Mouse (Mus musculus): ENCODE measurements around the gene Serping1. TPM values are rescaled to one million over a fixed set of nuclear protein-coding genes. Genes with fewer than 3 reads are reported as not detected.

The Serping1 gene
- total RNA-seq, 4 experiments from 2014 or later, result 6.6 to 9.6 (median 7.8) TPM

DNA sequence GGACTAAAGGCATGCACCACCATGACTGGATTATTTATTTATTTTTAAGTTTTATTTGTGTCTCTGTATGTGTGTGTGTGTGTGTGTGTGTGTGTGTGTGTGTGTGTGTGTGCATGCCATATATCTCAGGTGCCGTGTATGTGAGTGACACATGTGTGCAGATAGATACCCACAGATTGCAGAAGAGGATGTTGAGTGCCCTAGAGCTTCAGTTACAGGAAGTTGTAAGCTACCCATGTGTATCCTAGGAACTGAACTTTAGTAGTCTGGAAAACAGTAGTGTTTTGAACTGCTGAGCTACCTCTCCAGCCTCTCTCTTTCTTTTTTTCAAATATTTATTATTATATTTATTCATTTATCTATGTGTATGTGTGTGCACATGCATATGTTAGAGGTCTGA is 8.1 kb upstream of the Serping1 start:
- no peak for DNase-seq (ENCODE audit: low spot score in 2 of 2)

DNA sequence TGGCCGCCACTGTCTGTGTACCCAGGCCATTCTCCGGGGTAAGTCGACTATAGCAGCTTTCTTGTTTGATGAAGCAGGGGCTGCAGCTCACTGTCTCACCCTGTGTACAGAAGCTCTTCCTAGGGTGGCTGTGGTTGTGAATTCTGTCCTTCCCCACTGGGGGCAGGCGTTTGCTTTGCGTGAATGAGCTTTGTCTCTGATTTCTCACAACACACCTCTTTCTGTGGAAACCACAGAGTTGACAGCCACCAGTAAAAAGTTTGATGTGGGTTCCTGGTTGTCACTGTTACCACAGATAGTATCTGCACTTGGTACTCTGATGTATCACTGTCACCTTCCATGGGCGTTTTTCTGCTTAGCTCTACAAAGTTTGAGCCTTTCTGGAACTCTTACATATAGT is 4.0 kb upstream of the Serping1 start:
- DNase-seq (ENCODE audit: low spot score in 2 of 2), result no peak

GRCm38 (mm10) chr2:84777706-84778105 is 2.5 kb upstream of the Serping1 start:
- no peak for DNase-seq (ENCODE audit: low spot score in 2 of 2)

GRCm38 (mm10) chr2:84775665-84776064 is 421 bp upstream of the Serping1 start:
- no peak for DNase-seq (ENCODE audit: low spot score in 2 of 2)

- no peak for DNase-seq (ENCODE audit: low spot score in 2 of 2)
These were observed 493 bp downstream of the Serping1 start for GRCm38 (mm10) chr2:84774751-84775150.

GRCm38 (mm10) chr2:84773195-84773594 is 2.0 kb downstream of the Serping1 start:
- no peak for DNase-seq (ENCODE audit: low spot score in 2 of 2)

DNA sequence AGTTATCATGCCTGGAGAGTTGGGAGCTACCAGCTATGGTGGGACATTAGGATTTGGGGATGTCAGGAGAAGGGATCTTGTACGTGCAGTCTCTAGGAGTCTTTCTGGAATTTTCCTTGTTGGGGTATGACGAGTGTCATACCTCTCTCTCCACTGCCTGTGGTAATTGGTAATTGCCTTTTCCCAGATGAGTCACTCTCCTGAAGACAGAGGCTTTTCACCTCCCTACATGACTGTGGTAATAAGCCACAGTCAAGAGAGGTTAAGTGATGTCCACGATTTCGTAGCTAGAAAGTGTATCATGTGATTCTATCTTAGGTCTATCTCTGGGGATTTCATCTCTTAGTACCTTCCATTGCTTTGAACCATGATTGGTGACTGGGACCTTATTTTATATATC is 2.8 kb downstream of the Serping1 start:
- DNase-seq (ENCODE audit: low spot score in 2 of 2), result no peak

- no peak for DNase-seq (ENCODE audit: low spot score in 2 of 2)
These were observed 4.7 kb downstream of the Serping1 start for GRCm38 (mm10) chr2:84770501-84770900.

- no peak for DNase-seq (ENCODE audit: low spot score in 2 of 2)
These were observed 12.4 kb downstream of the Serping1 start for GRCm38 (mm10) chr2:84762818-84763217.

DNA sequence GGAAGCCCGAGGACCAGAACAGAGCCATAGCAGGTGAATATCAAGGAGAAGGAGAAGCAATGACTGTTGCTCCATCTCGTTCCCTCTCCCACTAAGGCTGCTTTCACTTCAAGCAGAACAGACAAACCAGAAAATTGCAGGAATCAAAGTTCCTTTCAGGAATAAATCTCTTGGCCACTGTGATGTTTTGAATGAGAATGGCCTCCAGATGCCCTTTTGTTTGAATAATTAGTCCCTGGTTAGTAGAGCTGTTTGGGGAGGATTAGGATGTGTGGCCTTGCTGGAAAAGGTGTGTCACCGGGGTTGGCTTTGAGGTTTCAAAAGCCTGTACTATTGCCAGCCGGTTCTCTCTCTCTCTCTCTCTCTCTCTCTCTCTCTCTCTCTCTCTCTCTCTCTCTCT is 12.9 kb downstream of the Serping1 start:
- no peak for DNase-seq (ENCODE audit: low spot score in 2 of 2)

DNA sequence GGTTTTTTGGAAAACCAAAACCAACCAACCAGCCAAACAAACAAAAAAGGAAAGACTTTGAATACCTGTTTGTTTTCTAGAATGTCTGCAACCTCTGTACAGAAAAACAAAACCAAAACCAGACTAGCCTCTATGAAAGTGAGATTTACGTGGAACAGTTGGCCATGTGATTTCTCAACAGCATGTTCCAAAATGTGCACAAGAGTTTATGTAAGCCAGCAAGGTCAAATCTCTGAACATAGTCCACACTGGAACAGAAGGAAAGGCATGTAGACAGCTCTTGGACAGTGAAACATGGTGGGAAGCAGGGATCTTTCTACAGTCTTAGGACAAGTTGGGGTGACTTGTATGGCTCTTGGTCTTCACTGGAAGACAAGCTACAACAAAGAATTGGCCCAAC is 13.4 kb downstream of the Serping1 start:
- DNase-seq (ENCODE audit: low spot score in 2 of 2), result no peak

DNA sequence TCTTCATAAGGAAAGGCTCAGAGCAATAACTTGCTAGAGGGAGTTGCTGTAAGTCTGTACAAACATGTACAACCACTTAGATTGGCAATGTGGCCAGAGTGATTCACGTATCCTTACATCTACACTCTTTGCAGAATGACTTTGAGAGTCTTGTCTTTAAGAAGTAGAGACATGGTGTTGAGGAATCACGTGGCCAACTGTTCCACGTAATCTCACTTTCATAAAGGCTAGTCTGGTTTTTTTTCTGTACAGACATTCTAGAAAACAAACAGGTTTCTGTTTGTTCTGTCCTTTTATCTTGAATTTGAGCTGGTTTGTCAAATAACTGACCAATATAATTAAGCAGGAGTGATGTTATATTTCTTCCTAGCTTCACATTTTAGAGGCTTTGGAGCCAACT is 13.9 kb downstream of the Serping1 start:
- no peak for DNase-seq (ENCODE audit: low spot score in 2 of 2)

- no peak for DNase-seq (ENCODE audit: low spot score in 2 of 2)
These were observed 14.5 kb downstream of the Serping1 start for GRCm38 (mm10) chr2:84760777-84761176.

DNA sequence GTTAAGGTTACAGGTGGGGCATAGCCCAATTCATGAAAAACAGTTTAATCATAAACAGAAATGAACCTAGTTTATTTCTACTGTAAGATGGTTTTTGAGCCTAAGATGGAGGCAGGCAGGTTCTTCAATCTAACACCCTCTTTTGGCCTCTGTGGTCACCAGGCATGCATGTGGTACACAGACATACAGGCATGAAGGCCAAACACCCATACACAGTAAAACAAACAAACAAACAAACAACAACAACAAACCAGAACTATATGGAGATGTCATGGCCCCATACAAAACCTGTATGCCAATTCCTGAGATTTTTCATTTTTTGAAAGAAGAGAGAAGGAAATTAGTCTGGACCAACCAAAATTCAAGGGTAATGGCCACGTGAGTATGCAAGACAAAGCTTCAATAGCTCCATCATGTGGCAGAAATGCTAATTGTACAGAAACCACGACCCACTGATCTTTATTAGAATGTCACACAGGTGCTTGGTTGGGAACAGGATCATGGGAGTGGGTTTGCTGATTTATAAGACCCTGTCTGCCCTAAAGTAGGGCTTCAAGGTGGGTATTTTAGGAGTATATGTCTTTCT is 16.6 kb downstream of the Serping1 start:
- DNase-seq (ENCODE audit: low spot score in 2 of 2), result no peak

- no peak for DNase-seq (ENCODE audit: low spot score in 2 of 2)
These were observed 18.1 kb downstream of the Serping1 start for GRCm38 (mm10) chr2:84757026-84757682.

GRCm38 (mm10) chr2:84756245-84756644 is 19.0 kb downstream of the Serping1 start:
- DNase-seq (ENCODE audit: low spot score in 2 of 2), result no peak

DNA sequence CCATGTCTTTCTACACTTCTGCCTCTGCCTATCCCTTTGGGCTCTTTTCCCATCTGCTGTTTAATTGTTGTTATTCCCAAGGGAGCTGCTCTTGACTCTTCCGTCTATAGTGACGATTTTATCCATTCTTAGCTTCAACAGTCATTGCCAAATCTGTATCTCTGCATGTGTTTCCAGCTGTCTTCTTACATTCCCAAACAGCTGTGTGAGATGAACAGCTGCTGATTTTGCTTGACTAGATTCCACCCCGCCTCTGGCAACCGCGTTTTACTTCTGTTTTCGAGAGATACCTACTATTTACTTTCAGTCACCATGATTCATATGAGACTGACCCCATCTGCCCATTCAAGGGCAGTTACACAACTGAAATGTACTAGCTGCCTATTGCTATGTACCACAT is 25.1 kb downstream of the Serping1 start:
- DNase-seq (ENCODE audit: low spot score in 2 of 2), result no peak

- no peak for DNase-seq (ENCODE audit: low spot score in 2 of 2)
These were observed 31.1 kb downstream of the Serping1 start for GRCm38 (mm10) chr2:84744126-84744525.

DNA sequence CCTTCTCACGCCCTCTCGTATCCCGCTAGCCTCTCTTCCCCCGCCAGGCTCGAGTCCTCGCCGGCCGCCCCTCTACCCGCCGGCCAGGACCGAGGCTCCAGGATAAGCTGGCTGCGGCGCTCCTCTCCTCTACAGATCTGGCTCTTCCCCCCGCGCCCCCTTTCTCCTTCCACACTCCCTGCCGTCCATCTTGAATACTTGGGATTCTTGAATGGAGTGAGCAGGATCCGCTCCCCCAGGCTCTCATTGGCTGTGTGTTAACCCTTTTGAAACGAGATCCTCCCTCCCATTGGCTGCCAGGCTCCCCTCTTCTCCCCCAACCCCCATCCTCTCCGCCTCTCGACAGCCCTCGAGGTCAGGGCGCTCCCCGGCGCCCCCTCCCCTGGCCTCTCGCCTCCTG is 31.7 kb downstream of the Serping1 start, which contains the start of gene Gm19426:
Gm19426 (minus strand) TSS at position 95 of the 400 bp plus-strand sequence.
- DNase-seq (ENCODE audit: low spot score in 2 of 2), result peak in 1 of 2 experiments; percentile 57

GRCm38 (mm10) chr2:84742451-84743283 is 32.6 kb downstream of the Serping1 start:
- no peak for DNase-seq (ENCODE audit: low spot score in 2 of 2)

DNA sequence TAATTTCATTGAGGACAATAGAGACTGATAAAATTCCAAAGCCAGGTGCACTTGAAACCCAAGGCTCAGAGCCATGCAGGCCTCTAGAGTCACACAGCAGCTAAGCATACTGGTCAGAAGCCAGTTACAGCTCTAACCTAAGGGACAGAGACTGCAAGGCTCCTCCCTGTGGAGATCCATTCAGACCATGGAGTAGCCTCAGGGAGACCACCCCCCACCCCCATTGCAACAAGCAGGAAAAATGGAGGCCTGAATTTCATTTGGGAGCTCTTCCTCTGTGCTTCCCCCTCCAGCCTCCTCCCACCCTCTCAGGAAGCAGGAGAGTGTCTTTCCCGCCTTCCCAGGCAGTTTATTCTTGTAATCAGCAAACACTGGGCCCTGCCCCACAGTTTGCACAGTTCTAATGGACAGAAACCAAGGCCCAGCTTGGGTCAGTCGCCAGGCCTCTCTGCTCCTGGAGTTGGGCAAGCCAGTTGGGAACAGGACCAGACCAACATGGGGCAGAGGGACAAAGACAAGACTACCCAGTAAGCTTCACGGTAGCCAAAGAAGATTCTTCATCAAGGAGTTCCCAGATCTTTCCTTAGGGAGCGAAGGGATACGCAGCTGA is 33.3 kb downstream of the Serping1 start:
- DNase-seq (ENCODE audit: low spot score in 2 of 2), result no peak

Data from left cerebral cortex, adult 8-10 months (tissue).